Mouse (Mus musculus): ENCODE measurements around the gene Atpaf2.

- TF ChIP-seq POLR2A (IDR thresholded peaks at IDR 0.05; ENCODE audit: insufficient read depth, low read depth, low read length) (peak; percentile 63; the same call in 1 of the 2 replicates), CTCF (IDR thresholded peaks at IDR 0.05; ENCODE audit: insufficient read depth, low read depth, low read length) (no peak)
Observed at GRCm38 (mm10) chr11:60352559-60353411, 65.5 kb downstream of the Atpaf2 start, which contains the start of the genes Tom1l2 and Drc3.
